Mouse (Mus musculus) liver, adult 2 months (tissue): ENCODE measurements around the gene Clec16a.

Experiments used
- CTCF ChIP-seq: fragments of 200-500 bp; IDR thresholded peaks from 2 replicates; pipeline ENCODE4 v1.5.1; 2011; ENCODE audit warnings: low read depth, low read length, control low read depth
- POLR2A ChIP-seq: fragments of 200-500 bp; IDR thresholded peaks from 2 replicates; pipeline ENCODE4 v1.6.1; 2011; ENCODE audit warnings: low read length, control low read depth; ENCODE audit not compliant: insufficient read depth; ENCODE audit errors: extremely low read depth

DNA sequence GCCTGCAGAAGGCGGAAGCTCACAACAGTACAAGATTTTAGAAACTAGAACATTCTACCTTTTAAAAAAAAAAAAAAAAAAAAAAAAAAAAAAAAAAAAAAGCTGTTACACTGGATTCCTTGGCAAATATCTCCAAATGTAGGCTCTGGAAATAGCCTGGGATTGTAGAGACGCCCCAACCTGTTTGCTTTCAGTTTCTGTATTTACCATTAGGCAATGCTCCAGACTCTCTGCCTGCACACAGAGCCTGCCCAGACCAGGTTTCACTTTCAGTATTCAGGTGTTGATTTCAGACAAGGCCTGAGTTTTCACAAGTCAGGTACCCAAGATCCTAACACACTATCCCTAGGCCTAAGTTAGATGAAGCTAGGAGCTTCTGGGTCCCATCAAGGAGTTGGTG lies 195.9 kb downstream of the Clec16a start:
- TF ChIP-seq CTCF (no peak), POLR2A (no peak)
